Comparison of ENCODE assay signal across 25 mouse cellular contexts in genomic region chr7:125717612-125718011, GRCm38 (mm10). TPM values are rescaled to one million over a fixed set of nuclear protein-coding genes. Genes with fewer than 3 reads are reported as not detected.
DNase-seq lines count a peak whose midpoint lies in the region; ATAC-seq lines count a peak whose summit lies in the region.
"Had no signal": no experiment of that assay in that cellular context is flagged by ENCODE, and none has a peak within 500 bp of the region (broad histone marks: within the 10 kb centered on the region; RNA-seq: fewer than 3 reads in every experiment).

No protein-coding gene starts in this region.

- H3K4me1 ChIP-seq in heart, embryonic 15.5 days (replicated peaks) = peaks cover 68% of the 10 kb centered on the region
- peaks cover 55% of the 10 kb centered on the region for H3K4me1 ChIP-seq in heart, embryonic 10.5 days
- peaks cover 30% of the 10 kb centered on the region for H3K4me1 ChIP-seq in limb, embryonic 15.5 days
- H3K4me1 ChIP-seq in limb, embryonic 10.5 days = peaks cover 5% of the 10 kb centered on the region
- H3K4me1 ChIP-seq in intestine, embryonic 16.5 days (ENCODE audit: control insufficient read depth, insufficient read depth, low read length) = peaks cover 16% of the 10 kb centered on the region

- no peak for DNase-seq in heart, embryonic 10.5 days (ENCODE audit: low spot score)
- no peak for DNase-seq in limb, embryonic 10.5 days (ENCODE audit: low spot score)
- DNase-seq in adipocyte (ENCODE audit: low spot score) = peak; percentile 32
- no peak for DNase-seq in retina, embryonic 14.5 days (ENCODE audit: low spot score)
- DNase-seq: adrenal gland, postnatal 36 days; B cell, adult 2 months; cerebellum, adult 18-20 months; cerebellum, postnatal 14 days; forebrain, postnatal 0 days; heart, postnatal 4 days; kidney, postnatal 14 days; layer of hippocampus, adult 9-11 months; right cerebral cortex, postnatal 4 days; thymus, adult 18-20 months; thymus, postnatal 25 days had no signal

- no peaks in the 10 kb centered on the region for H3K27me3 ChIP-seq in heart, embryonic 15.5 days
- no peaks in the 10 kb centered on the region for H3K27me3 ChIP-seq in heart, embryonic 10.5 days (ENCODE audit: insufficient read depth, poor library complexity, severe bottlenecking)
- H3K27me3 ChIP-seq in limb, embryonic 15.5 days = no peaks in the 10 kb centered on the region
- no peaks in the 10 kb centered on the region for H3K27me3 ChIP-seq in limb, embryonic 10.5 days (ENCODE audit: low read depth, poor library complexity, severe bottlenecking)
- H3K27me3 ChIP-seq in intestine, embryonic 16.5 days (replicated peaks; ENCODE audit: control insufficient read depth, insufficient read depth, low read length) = no peaks in the 10 kb centered on the region
- H3K27me3 ChIP-seq: hindbrain, embryonic 13.5 days had no signal

- H3K27ac ChIP-seq in heart, embryonic 15.5 days = peak overlapping the region; percentile 76
- no peak overlapping the region for H3K27ac ChIP-seq in heart, embryonic 10.5 days
- 0 out of 2 replicates have a peak overlapping the region, but pooled peaks have one; percentile 48 for H3K27ac ChIP-seq in limb, embryonic 15.5 days
- H3K27ac ChIP-seq in limb, embryonic 10.5 days = no peak overlapping the region
- peak overlapping the region; percentile 76 for H3K27ac ChIP-seq in intestine, embryonic 16.5 days (ENCODE audit: low read length)
- H3K27ac ChIP-seq: hindbrain, embryonic 13.5 days had no signal

- H3K9ac ChIP-seq in heart, embryonic 15.5 days = no peak overlapping the region
- H3K9ac ChIP-seq in limb, embryonic 15.5 days = no peak overlapping the region
- H3K9ac ChIP-seq in intestine, embryonic 16.5 days (ENCODE audit: low read depth, low read length) = no peak overlapping the region
- H3K9ac ChIP-seq: forebrain, postnatal 0 days; hindbrain, embryonic 13.5 days had no signal

- H3K4me2 ChIP-seq in heart, embryonic 15.5 days = no peak overlapping the region
- no peak overlapping the region for H3K4me2 ChIP-seq in limb, embryonic 15.5 days
- no peak overlapping the region for H3K4me2 ChIP-seq in intestine, embryonic 16.5 days (ENCODE audit: low read depth, low read length)
- H3K4me2 ChIP-seq: hindbrain, embryonic 13.5 days; liver, embryonic 11.5 days; midbrain, embryonic 11.5 days had no signal

- H3K36me3 ChIP-seq in heart, embryonic 15.5 days = no peaks in the 10 kb centered on the region
- no peaks in the 10 kb centered on the region for H3K36me3 ChIP-seq in heart, embryonic 10.5 days
- H3K36me3 ChIP-seq in limb, embryonic 15.5 days = no peaks in the 10 kb centered on the region; the same call in 1 of the 2 replicates
- H3K36me3 ChIP-seq in limb, embryonic 10.5 days = no peaks in the 10 kb centered on the region
- H3K36me3 ChIP-seq in intestine, embryonic 16.5 days (ENCODE audit: control insufficient read depth, insufficient read depth, low read length) = no peaks in the 10 kb centered on the region
- H3K36me3 ChIP-seq: hindbrain, embryonic 13.5 days had no signal

- no peak for ATAC-seq in heart, embryonic 15.5 days (replicated peaks; ENCODE audit: insufficient number of reproducible peaks, insufficient read depth, low FRiP score, low read depth)
- no peak for ATAC-seq in limb, embryonic 15.5 days (ENCODE audit: insufficient number of reproducible peaks, low FRiP score, low TSS enrichment, low read depth)
- ATAC-seq in intestine, embryonic 16.5 days = peak; percentile 77
- ATAC-seq: activated CD4-positive, CD25-positive, alpha-beta regulatory T cell, adult 4 months; forebrain, postnatal 0 days; lung, postnatal 0 days; midbrain, embryonic 16.5 days had no signal

- no peaks in the 10 kb centered on the region for H3K9me3 ChIP-seq in heart, embryonic 15.5 days (replicated peaks)
- H3K9me3 ChIP-seq in heart, embryonic 10.5 days = no peaks in the 10 kb centered on the region
- no peaks in the 10 kb centered on the region for H3K9me3 ChIP-seq in limb, embryonic 15.5 days
- no peaks in the 10 kb centered on the region for H3K9me3 ChIP-seq in limb, embryonic 10.5 days (replicated peaks)
- H3K9me3 ChIP-seq in intestine, embryonic 16.5 days (ENCODE audit: control insufficient read depth, low read length) = no peaks in the 10 kb centered on the region
- H3K9me3 ChIP-seq: hindbrain, embryonic 13.5 days had no signal

- H3K4me3 ChIP-seq in heart, embryonic 15.5 days = no peak overlapping the region
- H3K4me3 ChIP-seq in heart, embryonic 10.5 days = no peak overlapping the region
- no peak overlapping the region for H3K4me3 ChIP-seq in limb, embryonic 15.5 days
- H3K4me3 ChIP-seq in limb, embryonic 10.5 days = no peak overlapping the region
- H3K4me3 ChIP-seq in intestine, embryonic 16.5 days (ENCODE audit: low read length) = no peak overlapping the region
- H3K4me3 ChIP-seq: erythroblast, embryonic 14.5 days; hindbrain, embryonic 13.5 days had no signal

RNA-seq across cellular contexts. Expression of gene D430042O09Rik, which starts 9.9 kb away (rescaled TPM):
- polyA plus RNA-seq in heart, embryonic 15.5 days (2015; fragmentation: Nextera tagmentation; extraction: Ambion mirVana) = 6.2 and 8.0 TPM in 2 replicates
- polyA plus RNA-seq in heart, embryonic 10.5 days (2016; fragmentation: Nextera tagmentation; extraction: Ambion mirVana) = 9.2 and 11.1 TPM in 2 replicates
- 6.4 and 6.6 TPM in 2 replicates for polyA plus RNA-seq in limb, embryonic 15.5 days (2015; fragmentation: Nextera tagmentation; extraction: Ambion mirVana)
- 9.0 and 9.7 TPM in 2 replicates for polyA plus RNA-seq in limb, embryonic 10.5 days (2016; fragmentation: Nextera tagmentation; extraction: Ambion mirVana)
- polyA plus RNA-seq in intestine, embryonic 16.5 days (2015; fragmentation: Nextera tagmentation; extraction: Ambion mirVana) = 6.0 and 7.0 TPM in 2 replicates

RNA-seq across cellular contexts. Expression of gene Gtf3c1, which starts 10.0 kb away (rescaled TPM):
- polyA plus RNA-seq in heart, embryonic 15.5 days (2015; fragmentation: Nextera tagmentation; extraction: Ambion mirVana) = 23.9 and 30.2 TPM in 2 replicates
- polyA plus RNA-seq in heart, embryonic 10.5 days (2016; fragmentation: Nextera tagmentation; extraction: Ambion mirVana) = 36.2 and 43.6 TPM in 2 replicates
- 22.4 and 26.0 TPM in 2 replicates for polyA plus RNA-seq in limb, embryonic 15.5 days (2015; fragmentation: Nextera tagmentation; extraction: Ambion mirVana)
- 44.4 and 50.6 TPM in 2 replicates for polyA plus RNA-seq in limb, embryonic 10.5 days (2016; fragmentation: Nextera tagmentation; extraction: Ambion mirVana)
- polyA plus RNA-seq in intestine, embryonic 16.5 days (2015; fragmentation: Nextera tagmentation; extraction: Ambion mirVana) = 15.8 and 18.8 TPM in 2 replicates

Comparison
In these comparisons a context has a peak if more than half of its experiments do, and no peak if none do; other contexts are left out.
1. H3K27ac ChIP-seq: peak in heart, embryonic 15.5 days (single experiment), limb, embryonic 15.5 days (single experiment) and intestine, embryonic 16.5 days (single experiment); none in heart, embryonic 10.5 days (single experiment) and limb, embryonic 10.5 days (single experiment).